Mouse (Mus musculus) neural tube, embryonic 13.5 days (tissue): ENCODE data around the gene Gm45234. TPM values are rescaled to one million over a fixed set of nuclear protein-coding genes. Genes with fewer than 3 reads are reported as not detected.

Experiments
- ATAC-seq: fragments of 200-750 bp; cut with Nextera tagmentation; 2 replicates; pipeline ENCODE4 v1.8.0; 2017; ENCODE audit warnings: low read depth, mild to moderate bottlenecking, moderate TSS enrichment, moderate library complexity
- H3K27ac ChIP-seq: fragments of 300-500 bp; sonication (generic); replicated peaks from 2 replicates; pipeline ENCODE4 v1.5.1; 2015; ENCODE audit warnings: moderate library complexity, mild to moderate bottlenecking, inconsistent platforms
- H3K27me3 ChIP-seq: fragments of 300-500 bp; sonication (generic); 2 replicates; pipeline ENCODE4 v1.6.1; 2015; ENCODE audit warnings: mild to moderate bottlenecking, inconsistent platforms
- H3K36me3 ChIP-seq: fragments of 300-500 bp; sonication (generic); 2 replicates; pipeline ENCODE4 v1.6.1; 2015; ENCODE audit warnings: mild to moderate bottlenecking, inconsistent platforms
- H3K4me1 ChIP-seq: fragments of 300-500 bp; sonication (generic); replicated peaks from 2 replicates; pipeline ENCODE4 v1.6.1; 2015; ENCODE audit warnings: inconsistent platforms
- H3K4me2 ChIP-seq: fragments of 300-500 bp; sonication (generic); 2 replicates; pipeline ENCODE4 v1.6.1; 2015; ENCODE audit warnings: inconsistent platforms, mild to moderate bottlenecking, moderate library complexity
- H3K4me3 ChIP-seq: fragments of 300-500 bp; sonication (generic); 2 replicates; pipeline ENCODE4 v1.5.1; 2015; ENCODE audit warnings: mild to moderate bottlenecking, inconsistent platforms
- H3K9ac ChIP-seq: fragments of 300-500 bp; sonication (generic); 2 replicates; pipeline ENCODE4 v1.6.1; 2015; ENCODE audit warnings: moderate library complexity, mild to moderate bottlenecking, inconsistent platforms
- H3K9me3 ChIP-seq: fragments of 300-500 bp; sonication (generic); 2 replicates; pipeline ENCODE4 v1.6.1; 2016; ENCODE audit warnings: inconsistent platforms
- WGBS: fragments of 180-500 bp; shearing (Covaris S2); methylation state at CpG from one replicate; pipeline ENCODE4 v1.1.7; 2015; 5-methylcytosine and 5-hydroxymethylcytosine counted together
- polyA plus RNA-seq: library from polyadenylated mRNA; unstranded; fragments of >200 nt; fragmentation: Nextera tagmentation; extraction: Ambion mirVana; gene quantifications from 2 replicates; pipeline ENCODE4 v1.2.1, GENCODE M21; 2015

Gene Gm45234
- polyA plus RNA-seq, 1 experiment from 2014 or later, result not detected

DNA sequence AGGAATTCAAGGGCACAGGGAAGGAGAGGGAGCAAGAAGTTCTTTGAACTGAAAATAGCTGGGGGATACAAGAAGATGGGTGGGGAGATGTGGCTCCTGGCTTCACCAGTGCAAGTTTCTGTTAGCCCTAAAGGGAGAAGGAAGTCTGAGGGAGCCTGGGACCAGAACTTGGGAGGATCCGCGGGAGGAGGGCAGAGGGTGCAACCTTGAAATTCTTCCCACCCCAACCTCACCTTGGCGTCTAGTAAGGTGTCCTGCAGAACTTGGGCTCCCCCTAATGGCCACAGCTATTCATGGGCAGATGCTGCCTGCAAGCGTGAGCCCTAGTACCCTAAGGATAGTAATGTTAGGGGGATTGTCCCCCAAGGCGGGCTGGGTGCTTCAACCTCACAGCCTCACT is 3.4 kb upstream of the Gm45234 start:
- Histone ChIP-seq H3K27ac (peak overlapping the region; percentile 99), H3K36me3 (0 out of 2 replicates have a peak, but pooled peaks cover 4% of the 10 kb centered on the region), H3K4me3 (no peak overlapping the region), H3K4me1 (peaks cover 38% of the 10 kb centered on the region), H3K4me2 (0 out of 2 replicates have a peak overlapping the region, but pooled peaks have one; percentile 90), H3K9ac (0 out of 2 replicates have a peak overlapping the region, but pooled peaks have one; percentile 98), H3K9me3 (no peaks in the 10 kb centered on the region), H3K27me3 (peaks cover 13% of the 10 kb centered on the region; the same call in 1 of the 2 replicates)
- 3% methylated on average over 5 of the region's 5 CpGs for WGBS
- ATAC-seq, result no peak

DNA sequence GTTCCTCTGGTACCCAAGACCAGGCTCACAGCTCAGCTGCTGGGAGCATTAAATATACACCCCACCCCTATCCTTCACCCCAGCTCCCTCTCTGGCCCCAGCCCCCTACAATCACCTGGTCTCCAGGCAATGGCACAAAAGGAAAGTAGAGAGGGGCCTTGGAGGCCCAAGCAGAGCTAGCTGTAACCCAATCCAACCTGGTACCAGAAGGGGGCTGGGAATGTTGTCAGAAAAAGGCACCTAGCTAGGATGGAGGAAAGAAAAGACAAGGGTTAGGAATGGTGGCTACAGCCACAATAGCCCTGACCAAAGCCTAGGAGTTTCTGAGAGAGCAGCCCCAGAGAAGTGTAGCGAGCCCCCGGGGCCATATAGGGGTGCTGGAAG is 3.0 kb upstream of the Gm45234 start:
- Histone ChIP-seq H3K4me2 (peak overlapping the region; percentile 90; the same call in 1 of the 2 replicates), H3K27me3 (peaks cover 13% of the 10 kb centered on the region; the same call in 1 of the 2 replicates), H3K27ac (peak overlapping the region; percentile 99), H3K9me3 (no peaks in the 10 kb centered on the region), H3K36me3 (0 out of 2 replicates have a peak, but pooled peaks cover 4% of the 10 kb centered on the region), H3K4me3 (no peak overlapping the region), H3K4me1 (peaks cover 42% of the 10 kb centered on the region), H3K9ac (0 out of 2 replicates have a peak overlapping the region, but pooled peaks have one; percentile 98)
- ATAC-seq, result no peak
- WGBS, result 54% methylated on average over 2 of the region's 2 CpGs

DNA sequence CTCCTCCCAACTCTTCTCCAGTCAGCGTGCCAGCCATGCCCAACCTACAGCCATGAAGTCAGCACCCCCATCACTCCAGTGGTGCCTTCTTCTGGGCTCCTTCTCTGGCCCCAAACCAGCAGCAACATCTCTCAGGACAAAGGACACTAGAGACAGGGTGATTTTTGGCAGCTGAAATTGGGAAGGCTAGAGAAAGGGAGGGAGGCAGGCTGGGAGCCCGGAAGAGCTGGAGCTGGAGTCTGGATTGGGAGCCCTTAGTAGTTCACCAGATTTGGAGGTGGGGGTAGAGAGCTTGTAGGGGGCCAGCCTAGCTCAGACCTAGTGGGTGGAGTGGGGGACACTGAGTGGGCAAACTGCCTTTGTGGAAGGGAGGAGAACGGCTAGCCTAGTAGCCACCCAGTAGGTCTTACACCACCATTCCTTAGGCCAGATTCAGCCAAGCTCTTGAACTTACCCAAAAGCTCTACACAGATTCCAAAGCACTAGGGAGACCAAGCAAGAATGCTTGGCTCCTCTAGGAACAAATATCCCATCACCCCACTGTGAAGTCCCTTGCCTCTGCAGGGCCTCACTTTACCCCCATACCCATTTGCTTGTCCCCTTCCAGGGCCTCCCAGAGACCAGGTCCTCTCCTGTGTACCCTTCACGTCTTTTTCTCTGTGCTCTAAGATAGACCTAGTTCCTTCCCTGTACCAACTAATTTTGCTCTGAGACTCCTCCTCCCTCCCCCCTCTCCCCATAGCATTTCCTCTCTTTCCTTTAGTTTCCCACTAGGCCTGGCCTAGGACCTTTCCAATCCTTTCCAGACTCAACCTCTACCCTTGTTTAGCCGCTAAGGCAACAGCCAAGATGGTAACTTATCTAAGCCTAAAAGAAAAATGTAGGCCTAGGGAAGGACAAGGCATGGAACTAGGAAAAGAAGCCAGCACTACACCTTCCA is 2.4 kb upstream of the Gm45234 start:
- 35% methylated on average over 5 of the region's 5 CpGs for WGBS
- Histone ChIP-seq H3K9ac (peak overlapping the region; percentile 98), H3K4me3 (peak overlapping the region; percentile 80), H3K27me3 (peaks cover 13% of the 10 kb centered on the region; the same call in 1 of the 2 replicates), H3K4me2 (peak overlapping the region; percentile 90), H3K9me3 (no peaks in the 10 kb centered on the region), H3K27ac (peak overlapping the region; percentile 99), H3K36me3 (0 out of 2 replicates have a peak, but pooled peaks cover 4% of the 10 kb centered on the region), H3K4me1 (peaks cover 48% of the 10 kb centered on the region)
- peak; percentile 19; the same call in 1 of the 2 replicates for ATAC-seq

DNA sequence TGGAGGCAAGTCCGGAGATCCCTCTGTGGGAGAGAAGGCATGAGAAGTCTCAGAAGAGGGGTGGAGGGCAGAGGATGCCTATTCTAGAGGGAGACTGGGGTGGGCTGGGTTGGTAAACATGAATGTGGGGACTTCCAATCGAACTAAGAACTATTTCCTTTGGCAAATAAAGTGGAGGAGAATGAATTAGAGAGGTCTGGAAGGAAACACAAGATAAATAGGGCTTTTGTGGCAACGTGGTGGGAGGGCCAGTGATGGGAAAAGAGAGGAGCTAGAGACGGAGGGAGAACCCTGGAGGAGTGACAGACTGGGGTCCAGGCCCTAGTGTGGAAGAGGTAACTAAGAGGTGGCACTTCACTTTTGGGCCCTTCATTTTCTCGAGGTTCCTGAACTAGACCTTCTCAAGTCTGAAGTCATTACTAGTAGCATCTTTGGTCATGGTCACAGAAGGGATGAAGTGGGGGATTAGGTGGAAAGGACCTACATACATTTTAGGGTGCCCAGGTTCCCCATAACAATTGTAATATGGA is 1.6 kb upstream of the Gm45234 start:
- no peak for ATAC-seq
- 7% methylated on average over 5 of the region's 5 CpGs for WGBS
- peaks cover 56% of the 10 kb centered on the region for H3K4me1 ChIP-seq
- peak overlapping the region; percentile 98 for H3K9ac ChIP-seq
- peak overlapping the region; percentile 99 for H3K27ac ChIP-seq
- H3K9me3 ChIP-seq, result no peaks in the 10 kb centered on the region
- H3K4me3 ChIP-seq, result peak overlapping the region; percentile 80
- H3K4me2 ChIP-seq, result peak overlapping the region; percentile 90
- H3K27me3 ChIP-seq, result peaks cover 7% of the 10 kb centered on the region; the same call in 1 of the 2 replicates
- no peaks in the 10 kb centered on the region for H3K36me3 ChIP-seq

DNA sequence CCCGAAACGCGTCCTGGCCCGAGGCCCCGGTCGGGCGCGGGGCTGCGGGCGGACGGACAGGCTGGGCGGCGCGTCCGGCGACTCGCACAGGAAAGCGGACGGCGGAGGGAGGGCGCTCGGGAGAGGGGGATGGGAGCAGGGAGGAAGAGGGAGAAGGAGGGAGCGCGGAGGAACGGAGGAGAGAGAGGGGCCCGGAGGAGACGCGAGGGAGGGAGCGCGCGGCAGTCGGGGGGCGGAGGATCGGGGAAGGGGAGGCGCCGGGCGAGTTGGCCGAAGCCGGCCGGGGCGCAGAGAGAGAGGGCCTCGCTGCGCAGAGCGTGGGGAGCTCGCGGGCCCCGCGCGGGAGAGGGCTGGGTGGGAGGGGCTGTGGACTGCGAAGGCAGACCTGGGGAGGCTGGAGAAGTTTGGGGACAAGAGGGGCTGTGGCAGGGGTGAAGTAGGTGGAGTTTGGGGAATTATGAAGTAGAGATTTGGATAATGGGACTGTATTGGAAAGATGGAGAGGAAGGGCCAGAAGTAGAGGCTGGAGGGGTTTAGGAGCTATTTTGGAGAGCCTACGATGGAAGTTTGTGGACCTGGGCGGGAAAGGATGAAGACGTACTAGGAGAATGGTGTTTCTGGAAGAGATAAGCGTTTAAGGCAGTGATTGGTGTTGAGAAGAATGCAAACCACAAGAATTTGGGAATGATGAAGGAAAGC is 980 bp upstream of the Gm45234 start:
- WGBS, result 1% methylated on average over 51 of the region's 54 CpGs
- peak; percentile 76 for ATAC-seq

DNA sequence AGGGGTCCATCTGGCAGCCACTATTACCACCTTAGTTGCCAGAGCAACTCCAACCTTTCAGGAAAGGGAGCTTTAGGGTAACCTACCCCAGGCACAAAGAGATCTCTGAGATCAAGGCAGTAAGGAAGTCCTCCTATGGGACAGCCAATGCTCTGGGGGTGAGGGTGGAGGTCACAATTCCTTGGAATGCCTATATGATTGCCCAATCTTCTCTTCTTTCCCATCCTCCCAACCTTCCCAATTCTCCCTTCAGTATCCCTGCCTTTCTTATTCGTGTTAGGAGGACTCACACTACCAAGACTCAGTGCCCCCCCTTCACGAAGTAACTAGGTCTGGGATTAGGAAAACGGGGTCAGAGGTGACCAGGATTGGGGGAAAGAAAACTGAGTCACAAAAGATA is 515 bp downstream of the Gm45234 start:
- Histone ChIP-seq H3K4me2 (peak overlapping the region; percentile 90), H3K4me3 (peak overlapping the region; percentile 80), H3K9me3 (no peaks in the 10 kb centered on the region), H3K4me1 (peaks cover 62% of the 10 kb centered on the region), H3K27me3 (no peaks in the 10 kb centered on the region), H3K27ac (peak overlapping the region; percentile 99), H3K9ac (peak overlapping the region; percentile 98), H3K36me3 (no peaks in the 10 kb centered on the region)
- 4% methylated on average over 3 of the region's 3 CpGs for WGBS
- ATAC-seq, result no peak

More for the DNA sequence above, 980 bp upstream of the Gm45234 start:
- Histone ChIP-seq H3K9me3 (no peaks in the 10 kb centered on the region), H3K4me2 (peak overlapping the region; percentile 90), H3K27ac (peak overlapping the region; percentile 99), H3K4me1 (peaks cover 62% of the 10 kb centered on the region), H3K4me3 (peak overlapping the region; percentile 80), H3K36me3 (no peaks in the 10 kb centered on the region), H3K27me3 (peaks cover 7% of the 10 kb centered on the region; the same call in 1 of the 2 replicates), H3K9ac (peak overlapping the region; percentile 98)

DNA sequence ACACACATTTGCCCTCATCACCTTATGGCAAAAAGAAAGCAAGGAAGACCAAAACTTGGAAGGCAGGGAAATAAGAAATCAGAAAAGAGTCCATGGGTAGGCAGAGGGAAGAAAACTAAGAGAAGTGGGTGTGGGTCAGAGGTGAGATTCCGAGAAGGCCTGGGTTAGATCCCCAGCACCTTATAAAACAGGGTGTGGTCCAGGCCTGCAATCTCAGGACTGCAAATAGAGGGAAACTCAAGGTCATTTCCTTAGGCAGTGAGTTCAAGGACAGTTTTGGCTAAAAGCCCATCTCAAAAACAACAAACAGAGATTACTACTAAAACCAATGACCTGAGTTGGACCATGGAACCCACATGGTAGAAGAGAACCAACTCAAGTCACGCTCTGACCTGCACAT is 2.0 kb downstream of the Gm45234 start:
- Histone ChIP-seq H3K9me3 (no peaks in the 10 kb centered on the region), H3K36me3 (peaks cover 9% of the 10 kb centered on the region), H3K27ac (no peak overlapping the region), H3K4me1 (peaks cover 59% of the 10 kb centered on the region), H3K4me3 (no peak overlapping the region), H3K27me3 (no peaks in the 10 kb centered on the region), H3K4me2 (peak overlapping the region; percentile 90; the same call in 1 of the 2 replicates), H3K9ac (no peak overlapping the region)
- WGBS, result 89% methylated on average over 2 of the region's 2 CpGs
- no peak for ATAC-seq

DNA sequence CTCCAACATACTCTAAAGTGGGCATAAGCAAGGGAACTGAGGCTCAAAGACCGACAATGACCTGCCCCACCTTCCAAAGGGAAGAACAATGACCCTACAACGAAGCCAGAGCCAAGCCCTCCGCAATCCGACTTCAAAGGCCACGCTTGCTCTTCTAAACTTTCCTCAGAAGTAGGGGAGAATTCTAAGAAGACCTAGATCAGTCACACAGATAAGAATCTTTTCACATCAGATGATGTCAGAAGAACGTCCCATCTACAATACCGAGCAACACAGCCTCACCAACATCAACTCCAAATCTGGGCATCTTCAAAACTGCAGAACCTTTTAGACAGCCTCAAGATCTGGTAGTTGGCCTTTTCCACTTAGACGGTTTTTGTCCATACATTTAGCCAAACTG is 5.4 kb downstream of the Gm45234 start:
- H3K9ac ChIP-seq, result no peak overlapping the region

DNA sequence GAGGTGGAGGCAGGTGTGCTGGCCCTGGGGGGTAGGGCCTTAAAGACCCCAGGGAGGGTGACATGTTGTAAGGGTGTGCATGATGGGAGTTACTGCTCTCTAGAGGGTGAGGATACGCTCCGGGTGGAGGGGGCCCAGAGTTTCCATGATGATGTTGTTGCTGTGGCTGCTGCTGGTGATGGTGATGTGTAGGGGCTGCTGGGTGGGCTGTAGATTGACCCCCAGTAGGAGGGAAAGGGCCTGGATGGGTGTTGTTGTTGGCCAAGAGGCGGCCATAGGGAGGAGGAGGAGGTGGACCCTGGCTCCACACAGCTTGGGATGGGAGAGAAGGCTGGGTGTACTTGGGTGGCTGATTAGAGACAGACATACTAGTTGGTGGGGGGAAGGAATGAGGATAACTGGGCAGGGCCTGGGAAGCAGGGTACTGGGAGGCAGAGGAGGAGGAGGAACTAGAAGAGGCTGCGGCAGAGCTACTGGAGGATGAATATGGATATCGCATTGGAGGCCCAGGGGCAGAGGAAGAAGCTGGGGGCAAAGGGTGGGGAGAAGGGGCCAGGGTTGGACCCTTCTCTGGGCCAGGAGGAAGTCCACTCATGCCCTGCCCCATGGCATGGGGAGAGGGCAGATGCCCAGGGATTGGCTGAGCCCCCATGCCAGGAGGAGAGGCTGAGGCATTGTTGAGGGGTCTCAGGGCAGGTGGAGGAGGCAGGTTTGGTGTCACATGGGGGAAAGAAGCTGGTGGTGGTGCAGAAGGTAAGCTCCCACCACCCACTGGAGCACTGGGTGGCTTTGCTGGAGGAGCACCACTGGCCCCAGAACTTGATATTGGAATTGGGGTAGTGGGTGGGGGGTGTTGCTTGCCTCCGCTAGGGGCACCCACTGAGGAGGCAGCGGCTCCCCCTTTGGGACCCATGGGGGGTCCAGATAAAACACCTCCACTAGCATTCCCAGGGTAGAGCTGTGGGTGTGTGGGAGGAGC is 8.9 kb downstream of the Gm45234 start:
- WGBS, result 83% methylated on average over 7 of the region's 7 CpGs
- H3K36me3 ChIP-seq, result peaks cover 60% of the 10 kb centered on the region
- H3K9me3 ChIP-seq, result no peaks in the 10 kb centered on the region
- peak overlapping the region; percentile 92 for H3K4me2 ChIP-seq
- H3K27ac ChIP-seq, result peak overlapping the region; percentile 95
- no peaks in the 10 kb centered on the region for H3K27me3 ChIP-seq
- H3K4me3 ChIP-seq, result peak overlapping the region; percentile 51; the same call in 1 of the 2 replicates
- H3K9ac ChIP-seq, result peak overlapping the region; percentile 84
- H3K4me1 ChIP-seq, result peaks cover 29% of the 10 kb centered on the region
- ATAC-seq, result peak; percentile 4; the same call in 1 of the 2 replicates

More for the DNA sequence above, 5.4 kb downstream of the Gm45234 start:
- Histone ChIP-seq H3K27me3 (no peaks in the 10 kb centered on the region), H3K9me3 (no peaks in the 10 kb centered on the region), H3K4me3 (no peak overlapping the region), H3K4me1 (peaks cover 54% of the 10 kb centered on the region), H3K27ac (no peak overlapping the region), H3K4me2 (no peak overlapping the region), H3K36me3 (peaks cover 33% of the 10 kb centered on the region)
- no peak for ATAC-seq
- WGBS, result 88% methylated on average over 8 of the region's 8 CpGs

DNA sequence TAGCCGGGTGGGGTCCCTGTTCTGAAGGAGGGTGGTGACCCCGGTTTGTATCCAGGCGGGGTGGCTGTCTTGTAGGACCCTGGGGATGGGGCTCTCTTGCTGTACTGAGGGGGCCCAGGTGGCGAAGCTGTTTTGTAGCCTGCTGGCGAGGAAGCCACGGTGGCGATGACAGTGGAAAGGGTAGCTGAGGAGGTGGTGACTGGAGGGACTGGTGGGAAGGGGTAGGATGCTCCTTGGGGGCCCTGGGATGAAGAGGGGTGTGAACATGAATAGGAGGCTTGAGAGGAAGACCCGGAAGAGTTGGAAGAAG is 9.6 kb downstream of the Gm45234 start:
- WGBS, result 10% methylated on average over 8 of the region's 8 CpGs
- peaks cover 60% of the 10 kb centered on the region for H3K36me3 ChIP-seq
- ATAC-seq, result peak; percentile 19

More for the DNA sequence above, 9.6 kb downstream of the Gm45234 start:
- H3K9ac ChIP-seq, result peak overlapping the region; percentile 84
- peak overlapping the region; percentile 92 for H3K4me2 ChIP-seq
- no peaks in the 10 kb centered on the region for H3K27me3 ChIP-seq
- H3K9me3 ChIP-seq, result no peaks in the 10 kb centered on the region
- peaks cover 33% of the 10 kb centered on the region for H3K4me1 ChIP-seq
- H3K4me3 ChIP-seq, result peak overlapping the region; percentile 51
- H3K27ac ChIP-seq, result peak overlapping the region; percentile 95
